Mouse (Mus musculus) ovary, postnatal 10 days (tissue): ENCODE data around the gene Pop5.

Experiments
- DNase-seq: peaks from one replicate; pipeline ENCODE4 v3.0.0; 2022; ENCODE audit warnings: low spot score

Gene Pop5

GRCm38 (mm10) chr5:115235786-115236263 is at the start of gene Pop5:
Gene Pop5 (plus strand): TSS chr5:115235836.
- DNase-seq, result peak; percentile 71

GRCm38 (mm10) chr5:115186371-115187073 is 49.1 kb upstream of the Pop5 start:
- no peak for DNase-seq

GRCm38 (mm10) chr5:115187188-115188131 is 48.2 kb upstream of the Pop5 start:
- DNase-seq, result peak; percentile 88

- no peak for DNase-seq
Measured at GRCm38 (mm10) chr5:115188824-115189223, 46.8 kb upstream of the Pop5 start.

GRCm38 (mm10) chr5:115190081-115190480 is 45.6 kb upstream of the Pop5 start:
- DNase-seq, result no peak

- no peak for DNase-seq
Measured at GRCm38 (mm10) chr5:115191880-115192827, 43.5 kb upstream of the Pop5 start.

DNA sequence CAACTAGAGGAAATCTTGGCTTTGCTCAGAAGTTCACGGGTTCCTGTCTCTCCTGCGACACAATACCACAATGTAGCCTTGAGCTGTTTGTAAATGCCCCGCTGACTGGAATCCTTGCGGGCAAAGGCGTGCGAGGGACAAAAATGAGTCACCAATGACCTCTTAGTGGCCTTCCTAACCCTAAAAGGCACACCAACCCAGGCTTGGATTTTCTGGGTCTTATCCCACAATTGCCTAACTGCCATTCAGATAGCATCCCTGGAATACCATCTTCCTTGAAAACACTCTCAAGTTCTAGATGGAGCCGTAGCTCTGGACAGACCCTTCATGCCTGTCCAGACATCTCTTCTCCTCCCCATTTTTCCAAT is 42.8 kb upstream of the Pop5 start:
- DNase-seq, result no peak

DNA sequence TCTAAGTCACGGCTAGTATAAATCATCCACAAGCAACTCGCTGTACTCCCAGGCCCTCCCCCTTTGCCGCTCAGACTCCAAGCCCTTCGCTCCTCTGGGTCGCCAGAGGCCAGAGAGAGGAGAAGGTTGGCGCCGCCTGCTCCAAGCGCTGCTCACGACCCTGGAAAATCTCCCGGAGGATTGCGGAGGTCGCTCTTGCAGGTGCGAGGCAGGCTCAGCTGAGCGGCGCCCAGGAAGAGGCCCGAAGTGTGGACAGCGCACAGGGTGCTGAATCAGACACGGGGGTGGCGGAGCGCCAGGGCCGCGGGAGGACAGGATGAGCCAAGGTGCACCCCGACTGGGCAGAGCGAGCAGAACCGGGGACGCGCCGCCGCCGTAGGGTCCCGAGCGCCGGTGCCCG is 42.4 kb upstream of the Pop5 start:
- DNase-seq, result no peak

DNA sequence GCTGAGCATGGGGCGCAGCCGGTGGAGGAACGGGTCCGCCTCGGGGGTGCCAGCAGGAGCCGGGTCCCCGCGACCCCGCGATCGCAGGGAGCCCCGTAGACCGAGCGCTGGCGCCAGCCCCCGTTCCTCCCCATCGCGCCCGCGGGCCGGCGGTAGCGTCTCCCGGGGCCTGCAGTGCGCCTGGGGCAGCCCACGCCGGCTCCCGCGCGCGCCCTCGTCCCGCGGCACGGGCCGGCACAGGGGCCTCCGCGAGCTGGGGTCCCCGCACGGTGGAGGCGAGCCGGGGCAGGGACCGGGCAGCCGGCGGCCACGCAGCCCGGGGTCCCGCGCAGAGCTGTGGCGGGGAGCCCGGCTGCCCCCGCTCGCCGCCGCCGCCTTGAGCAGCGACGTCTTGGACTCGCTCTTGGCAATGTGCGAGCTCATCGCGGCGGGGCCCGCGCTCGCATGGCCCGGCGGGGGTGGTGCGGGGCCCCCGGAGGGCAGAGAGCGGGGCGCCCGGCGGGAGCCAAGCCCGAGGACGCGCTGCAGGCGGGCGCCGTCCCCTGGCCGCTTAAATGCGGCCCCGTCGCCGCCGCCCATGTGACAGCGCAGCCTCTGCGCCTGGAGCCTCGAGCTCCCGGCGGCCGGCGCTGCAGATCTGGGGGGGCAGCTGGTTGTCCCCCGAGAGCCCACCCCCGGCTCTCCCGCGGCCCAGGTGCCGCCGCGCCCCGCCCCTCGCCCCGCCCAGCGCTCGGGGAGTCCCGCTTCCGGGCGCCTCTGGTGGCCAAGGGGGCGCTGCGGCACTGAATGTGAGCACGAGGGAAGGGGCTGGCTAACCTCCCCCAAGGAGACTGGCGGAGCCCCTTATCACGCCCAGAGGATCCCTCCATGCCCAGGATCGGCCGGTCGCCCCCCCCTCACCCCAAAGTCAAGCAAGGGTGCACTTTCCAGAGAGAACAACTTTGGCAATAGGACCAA is 41.7 kb upstream of the Pop5 start, which contains the start of gene Cabp1:
TSS of gene Cabp1 (minus strand) at position 713 of the 957 bp plus-strand sequence.
- no peak for DNase-seq

- no peak for DNase-seq
Measured at GRCm38 (mm10) chr5:115194626-115195221, 40.9 kb upstream of the Pop5 start.

GRCm38 (mm10) chr5:115203735-115204561 is 31.7 kb upstream of the Pop5 start:
- DNase-seq, result no peak

GRCm38 (mm10) chr5:115204562-115205311 is 30.9 kb upstream of the Pop5 start:
- no peak for DNase-seq

- no peak for DNase-seq
Measured at GRCm38 (mm10) chr5:115207244-115207643, 28.4 kb upstream of the Pop5 start.

GRCm38 (mm10) chr5:115207892-115208291 is 27.7 kb upstream of the Pop5 start:
- no peak for DNase-seq

- no peak for DNase-seq
Measured at GRCm38 (mm10) chr5:115208601-115209000, 27.0 kb upstream of the Pop5 start.

- DNase-seq, result no peak
Measured at GRCm38 (mm10) chr5:115210380-115210779, 25.3 kb upstream of the Pop5 start.

GRCm38 (mm10) chr5:115212451-115212850 is 23.2 kb upstream of the Pop5 start:
- no peak for DNase-seq

- DNase-seq, result no peak
Measured at GRCm38 (mm10) chr5:115212861-115213260, 22.8 kb upstream of the Pop5 start.

- no peak for DNase-seq
Measured at GRCm38 (mm10) chr5:115214864-115215263, 20.8 kb upstream of the Pop5 start.
